Mouse (Mus musculus) intestine, postnatal 0 days (tissue): ENCODE results near the gene 4930447C04Rik. TPM values are rescaled to one million over a fixed set of nuclear protein-coding genes. Genes with fewer than 3 reads are reported as not detected.

ENCODE experiments used
- ATAC-seq: fragments of 200-750 bp; cut with Nextera tagmentation; 2 replicates; pipeline ENCODE4 v1.8.0; 2017; ENCODE audit warnings: mild to moderate bottlenecking, moderate TSS enrichment, moderate library complexity
- H3K27ac ChIP-seq: fragments of 300-500 bp; sonication (generic); 2 replicates; pipeline ENCODE4 v1.5.1; 2014; ENCODE audit warnings: mild to moderate bottlenecking, low read depth, low read length, moderate library complexity
- H3K27me3 ChIP-seq: fragments of 300-500 bp; sonication (generic); replicated peaks from 2 replicates; pipeline ENCODE4 v1.6.1; 2014; ENCODE audit warnings: low read length, mixed read lengths; ENCODE audit not compliant: control insufficient read depth, insufficient read depth
- H3K36me3 ChIP-seq: fragments of 300-500 bp; sonication (generic); 2 replicates; pipeline ENCODE4 v1.6.1; 2014; ENCODE audit warnings: mild to moderate bottlenecking, moderate library complexity; ENCODE audit not compliant: control insufficient read depth, insufficient read depth
- H3K4me1 ChIP-seq: fragments of 300-500 bp; sonication (generic); replicated peaks from 2 replicates; pipeline ENCODE4 v1.6.1; 2014; ENCODE audit warnings: antibody characterized with exemption, low read length, mixed read lengths; ENCODE audit not compliant: control insufficient read depth, insufficient read depth
- H3K4me2 ChIP-seq: fragments of 300-500 bp; sonication (generic); replicated peaks from 2 replicates; pipeline ENCODE4 v1.6.1; 2014; ENCODE audit warnings: low read depth, mild to moderate bottlenecking, moderate library complexity
- H3K4me3 ChIP-seq: fragments of 300-500 bp; sonication (generic); 2 replicates; pipeline ENCODE4 v1.5.1; 2014; ENCODE audit warnings: low read depth, low read length
- H3K9ac ChIP-seq: fragments of 300-500 bp; sonication (generic); 2 replicates; pipeline ENCODE4 v1.6.1; 2014; ENCODE audit warnings: mild to moderate bottlenecking, low read depth, low read length
- H3K9me3 ChIP-seq: fragments of 300-500 bp; sonication (generic); 2 replicates; pipeline ENCODE4 v1.6.1; 2016; ENCODE audit warnings: mixed run types; ENCODE audit not compliant: control insufficient read depth
- CTCF ChIP-seq: sonication (generic); IDR thresholded peaks from 2 replicates; pipeline ENCODE4 v1.5.1; 2016; ENCODE audit warnings: low read depth, mild to moderate bottlenecking, control low read depth, antibody characterized with exemption, moderate library complexity
- WGBS: fragments of 180-500 bp; shearing (Covaris S2); extraction: QIAGEN DNeasy Blood & Tissue Kit; methylation state at CpG from one replicate; pipeline ENCODE4 v1.1.7; 2014; 5-methylcytosine and 5-hydroxymethylcytosine counted together
- polyA plus RNA-seq: library from polyadenylated mRNA; unstranded; fragments of >200 nt; fragmentation: Nextera tagmentation; extraction: Ambion mirVana; gene quantifications from 2 replicates; pipeline ENCODE4 v1.2.1, GENCODE M21; 2015

The 4930447C04Rik gene
- polyA plus RNA-seq, 1 experiment from 2014 or later, result 0.59 TPM

- WGBS, result 20% methylated on average over 10 of the region's 10 CpGs
- ATAC-seq, result no peak
- H3K9ac ChIP-seq, result no peak overlapping the region
- H3K27me3 ChIP-seq, result 0 out of 2 replicates have a peak, but pooled peaks cover 10% of the 10 kb centered on the region
- H3K36me3 ChIP-seq, result no peaks in the 10 kb centered on the region
- no peaks in the 10 kb centered on the region for H3K4me1 ChIP-seq
- no peak overlapping the region for H3K4me3 ChIP-seq
- H3K4me2 ChIP-seq, result no peak overlapping the region
- no peak overlapping the region for H3K27ac ChIP-seq
- no peak for TF ChIP-seq CTCF
- no peaks in the 10 kb centered on the region for H3K9me3 ChIP-seq
Observed at GRCm38 (mm10) chr12:72845946-72846345, 94.6 kb downstream of the 4930447C04Rik start.

- 18% methylated on average over 12 of the region's 12 CpGs for WGBS
- peak; percentile 22; the same call in 1 of the 2 replicates for TF ChIP-seq CTCF
- Histone ChIP-seq H3K36me3 (no peaks in the 10 kb centered on the region), H3K9ac (no peak overlapping the region), H3K9me3 (no peaks in the 10 kb centered on the region), H3K4me2 (peak overlapping the region; percentile 59), H3K27ac (peak overlapping the region; percentile 71; the same call in 1 of the 2 replicates), H3K4me1 (no peaks in the 10 kb centered on the region), H3K4me3 (peak overlapping the region; percentile 30), H3K27me3 (0 out of 2 replicates have a peak, but pooled peaks cover 4% of the 10 kb centered on the region)
- peak; percentile 93 for ATAC-seq
Observed at GRCm38 (mm10) chr12:72843973-72844620, 96.5 kb downstream of the 4930447C04Rik start.

GRCm38 (mm10) chr12:72843555-72843954, 97.0 kb downstream of the 4930447C04Rik start:
- H3K4me2 ChIP-seq, result peak overlapping the region; percentile 59
- no peaks in the 10 kb centered on the region for H3K36me3 ChIP-seq
- peak overlapping the region; percentile 71; the same call in 1 of the 2 replicates for H3K27ac ChIP-seq
- H3K9ac ChIP-seq, result no peak overlapping the region
- no peaks in the 10 kb centered on the region for H3K4me1 ChIP-seq
- H3K4me3 ChIP-seq, result peak overlapping the region; percentile 30; the same call in 1 of the 2 replicates
- no peak for TF ChIP-seq CTCF
- 0 out of 2 replicates have a peak, but pooled peaks cover 3% of the 10 kb centered on the region for H3K27me3 ChIP-seq
- ATAC-seq, result 0 out of 2 replicates have a peak, but pooled peaks have one; percentile 13
- no peaks in the 10 kb centered on the region for H3K9me3 ChIP-seq
- WGBS, result 48% methylated on average over 4 of the region's 4 CpGs

- 87% methylated on average over 4 of the region's 4 CpGs for WGBS
Observed at GRCm38 (mm10) chr12:72843135-72843534, 97.4 kb downstream of the 4930447C04Rik start.

GRCm38 (mm10) chr12:72841500-72841899, 99.1 kb downstream of the 4930447C04Rik start:
- no peak overlapping the region for H3K27ac ChIP-seq
- no peak overlapping the region for H3K9ac ChIP-seq
- no peaks in the 10 kb centered on the region for H3K36me3 ChIP-seq
- H3K9me3 ChIP-seq, result no peaks in the 10 kb centered on the region
- no peak for ATAC-seq
- no peaks in the 10 kb centered on the region for H3K4me1 ChIP-seq
- WGBS, result 100% methylated on average over 1 of the region's 1 CpGs
- no peak overlapping the region for H3K4me2 ChIP-seq
- no peaks in the 10 kb centered on the region for H3K27me3 ChIP-seq
- H3K4me3 ChIP-seq, result no peak overlapping the region
- TF ChIP-seq CTCF, result no peak

More at GRCm38 (mm10) chr12:72843135-72843534, 97.4 kb downstream of the 4930447C04Rik start:
- TF ChIP-seq CTCF, result peak; percentile 41
- no peak overlapping the region for H3K4me2 ChIP-seq
- no peak overlapping the region for H3K9ac ChIP-seq
- H3K9me3 ChIP-seq, result no peaks in the 10 kb centered on the region
- H3K27ac ChIP-seq, result no peak overlapping the region
- H3K36me3 ChIP-seq, result no peaks in the 10 kb centered on the region
- no peak for ATAC-seq
- 0 out of 2 replicates have a peak, but pooled peaks cover under 1% of the 10 kb centered on the region for H3K27me3 ChIP-seq
- no peak overlapping the region for H3K4me3 ChIP-seq
- H3K4me1 ChIP-seq, result no peaks in the 10 kb centered on the region

- Histone ChIP-seq H3K36me3 (no peaks in the 10 kb centered on the region), H3K4me1 (no peaks in the 10 kb centered on the region), H3K4me2 (no peak overlapping the region), H3K4me3 (no peak overlapping the region), H3K27ac (no peak overlapping the region), H3K9ac (no peak overlapping the region), H3K9me3 (no peaks in the 10 kb centered on the region), H3K27me3 (no peaks in the 10 kb centered on the region)
- no peak for TF ChIP-seq CTCF
- 86% methylated on average over 4 of the region's 4 CpGs for WGBS
- no peak for ATAC-seq
Observed at GRCm38 (mm10) chr12:72837302-72837701, 103.3 kb downstream of the 4930447C04Rik start.
